Comparison of ENCODE assay signal across 8 mouse cellular contexts in the genomic region with DNA sequence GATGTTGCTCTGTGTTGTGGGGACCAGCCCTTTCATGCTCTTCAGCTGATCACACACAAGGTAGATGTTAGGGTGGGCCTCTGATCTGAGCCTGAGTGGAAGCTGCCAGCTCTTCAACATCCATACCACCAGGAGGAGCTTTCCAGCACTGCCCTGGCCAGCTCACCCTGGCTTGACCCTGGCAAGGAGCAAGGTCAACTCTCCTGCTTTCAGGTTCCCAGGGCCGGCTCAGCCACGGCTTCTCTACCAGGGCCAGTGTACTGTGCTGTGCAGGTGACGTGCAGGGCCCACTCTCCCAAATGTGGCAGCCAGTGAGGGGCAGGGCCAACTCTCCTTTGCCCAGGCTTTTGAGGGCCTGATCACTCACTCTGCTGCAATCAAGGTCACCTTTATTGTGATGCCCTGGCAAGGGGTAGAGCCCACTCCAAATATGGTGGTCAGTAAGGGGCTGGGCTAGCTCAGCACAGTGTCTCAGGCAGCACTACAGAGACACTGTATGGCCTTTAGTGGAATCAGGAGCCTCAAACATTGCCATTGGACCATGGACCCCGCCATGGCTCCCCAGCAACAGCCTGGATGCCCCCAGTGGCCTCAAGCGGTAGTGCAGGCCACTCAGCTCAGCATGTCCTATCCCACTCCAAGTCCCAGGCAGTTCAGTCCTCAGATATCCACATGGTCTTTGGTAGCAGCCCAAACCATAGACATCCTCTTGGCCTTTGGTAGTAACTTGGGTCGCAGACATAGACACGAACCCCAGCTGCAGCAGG. TPM values are rescaled to one million over a fixed set of nuclear protein-coding genes. Genes with fewer than 3 reads are reported as not detected.
DNase-seq lines count a peak whose midpoint lies in the region; ATAC-seq and TF ChIP-seq lines count a peak whose summit lies in the region.

No protein-coding gene starts in this region.

- H3K4me1 ChIP-seq in lung, postnatal 0 days (ENCODE audit: insufficient read depth, low read depth, low read length), result no peaks in the 10 kb centered on the region

- no peak overlapping the region for H3K4me2 ChIP-seq in lung, postnatal 0 days (replicated peaks; ENCODE audit: low read depth, low read length)

- H3K27ac ChIP-seq in layer of hippocampus, adult 2 months, result no peak overlapping the region
- H3K27ac ChIP-seq in lung, postnatal 0 days (ENCODE audit: low read length), result no peak overlapping the region

- no peaks in the 10 kb centered on the region for H3K36me3 ChIP-seq in lung, postnatal 0 days (ENCODE audit: insufficient read depth, low read length)

- no peaks in the 10 kb centered on the region for H3K27me3 ChIP-seq in lung, postnatal 0 days (replicated peaks; ENCODE audit: insufficient read depth, low read length)

- no peak for TF ChIP-seq EP300 in lung, postnatal 0 days (IDR thresholded peaks at IDR 0.05)

- TF ChIP-seq CTCF in layer of hippocampus, adult 2 months (conservative IDR thresholded peaks at IDR 0.05), result peak; percentile 86
- peak; percentile 83 for TF ChIP-seq CTCF in lung, postnatal 0 days (IDR thresholded peaks at IDR 0.05)

- H3K4me3 ChIP-seq in layer of hippocampus, adult 2 months, result no peak overlapping the region
- no peak overlapping the region for H3K4me3 ChIP-seq in lung, postnatal 0 days (ENCODE audit: low read depth, low read length)

- H3K9me3 ChIP-seq in lung, postnatal 0 days (ENCODE audit: low read length), result no peaks in the 10 kb centered on the region

- peak; percentile 77 for DNase-seq in CD4-positive, CD25-positive, alpha-beta regulatory T cell, adult 2 months (ENCODE audit: low read depth, low spot score)
- peak in 1 of 2 experiments; percentile 11 for DNase-seq in layer of hippocampus, adult 2 months (ENCODE audit: low spot score in 2 of 2)
- no peak for DNase-seq in layer of hippocampus, adult 9-11 months
- peak; percentile 11 for DNase-seq in c-Kit-positive CD71-positive TER-119-negative erythroid progenitor cells, embryonic 14.5 days (ENCODE audit: low read depth)
- peak; percentile 17 for DNase-seq in lung, postnatal 0 days (ENCODE audit: low spot score)
- peak; percentile 9 to 42 for DNase-seq in thymus, postnatal 10 days (ENCODE audit: low spot score in 2 of 2)
- DNase-seq in gastrocnemius, postnatal 4 days (ENCODE audit: low spot score in 2 of 2), result no peak

- 65% methylated on average over 7 of the region's 7 CpGs for WGBS in lung, postnatal 0 days

- no peak overlapping the region for H3K9ac ChIP-seq in lung, postnatal 0 days (replicated peaks; ENCODE audit: low read depth)

- ATAC-seq in CD4-positive, CD25-positive, alpha-beta regulatory T cell, adult 4 months, result no peak
- no peak for ATAC-seq in lung, postnatal 0 days

RNA-seq across cellular contexts. Expression of gene Nos2, which starts 24.0 kb away (rescaled TPM):
- polyA plus RNA-seq in CD4-positive, CD25-positive, alpha-beta regulatory T cell, adult 4 months (2017; shearing (Covaris generic)), result not detected
- under 1 TPM; 0.20 to 0.64 TPM for total RNA-seq in layer of hippocampus, adult 2 months (2021)
- polyA plus RNA-seq in lung, postnatal 0 days (2015; fragmentation: Nextera tagmentation; extraction: Ambion mirVana), result 5.3 and 6.8 TPM in 2 replicates
- total RNA-seq in gastrocnemius, postnatal 4 days (2021), result 1 to 10 TPM; 4.5 to 4.6 TPM

Comparison
In these comparisons a context has a peak if more than half of its experiments do, and no peak if none do; other contexts are left out.
1. DNase-seq: peak in CD4-positive, CD25-positive, alpha-beta regulatory T cell, adult 2 months (single experiment), c-Kit-positive CD71-positive TER-119-negative erythroid progenitor cells, embryonic 14.5 days (single experiment), lung, postnatal 0 days (single experiment) and thymus, postnatal 10 days (2 of 2); none in layer of hippocampus, adult 9-11 months (single experiment) and gastrocnemius, postnatal 4 days (0 of 2).